Mouse (Mus musculus) midbrain, embryonic 10.5 days (tissue): ENCODE measurements around the gene Vmn2r42. TPM values are rescaled to one million over a fixed set of nuclear protein-coding genes. Genes with fewer than 3 reads are reported as not detected.
"Not testable (repeated sequence)": the region's sequence is repeated elsewhere in the genome, so short reads cannot be mapped to it uniquely, and the experiment has no call there.

Source experiments
- DNase-seq: peaks from one replicate; pipeline ENCODE4 v3.0.0-alpha.2; 2017; ENCODE audit warnings: low spot score
- H3K27ac ChIP-seq: fragments of 300-500 bp; sonication (generic); replicated peaks from 2 replicates; pipeline ENCODE4 v1.5.1; 2016; ENCODE audit warnings: mild to moderate bottlenecking
- H3K27me3 ChIP-seq: fragments of 300-500 bp; sonication (generic); 2 replicates; pipeline ENCODE4 v1.6.1; 2016; ENCODE audit warnings: low read depth, mild to moderate bottlenecking; ENCODE audit not compliant: poor library complexity, severe bottlenecking
- H3K36me3 ChIP-seq: fragments of 300-500 bp; sonication (generic); 2 replicates; pipeline ENCODE4 v1.6.1; 2016; ENCODE audit warnings: mild to moderate bottlenecking, moderate library complexity
- H3K4me1 ChIP-seq: fragments of 300-500 bp; sonication (generic); 2 replicates; pipeline ENCODE4 v1.6.1; 2016
- H3K4me3 ChIP-seq: fragments of 300-500 bp; sonication (generic); 2 replicates; pipeline ENCODE4 v1.5.1; 2016; ENCODE audit warnings: mild to moderate bottlenecking, moderate library complexity
- H3K9me3 ChIP-seq: fragments of 300-500 bp; sonication (generic); replicated peaks from 2 replicates; pipeline ENCODE4 v1.6.1; 2016; ENCODE audit warnings: mild to moderate bottlenecking
- WGBS: fragments of 180-500 bp; shearing (Covaris S2); methylation state at CpG from one replicate; pipeline ENCODE4 v1.1.7; 2016; 5-methylcytosine and 5-hydroxymethylcytosine counted together
- polyA plus RNA-seq: library from polyadenylated mRNA; unstranded; fragments of >200 nt; fragmentation: Nextera tagmentation; extraction: Ambion mirVana; gene quantifications from 2 replicates; pipeline ENCODE4 v1.2.1, GENCODE M21; 2016

Vmn2r42 gene
- polyA plus RNA-seq: not detected in 2 replicates

DNA sequence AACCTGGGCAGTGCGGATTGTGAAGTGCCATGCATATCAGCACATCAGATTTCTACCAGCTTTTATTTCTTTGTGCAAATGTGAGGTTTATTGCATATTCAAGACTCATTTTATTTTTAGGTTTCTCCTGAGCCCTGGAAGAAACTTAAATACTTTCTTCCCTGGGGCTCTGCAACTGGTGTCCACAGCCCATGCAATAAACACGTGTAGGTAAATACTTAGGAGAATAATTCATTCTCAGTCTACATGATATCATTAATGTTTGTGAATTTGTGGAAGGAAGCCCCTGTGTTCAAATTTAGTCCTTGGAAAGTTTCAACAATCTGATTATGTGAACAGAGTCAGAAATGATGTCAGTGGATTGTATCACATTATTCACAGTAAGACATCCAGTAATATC is at the start of gene Vmn2r42:
Gene Vmn2r42 (minus strand): TSS at position 101 of the 400 bp plus-strand sequence.
- WGBS: no CpG with 5 or more reads among the region's 2 CpGs

GRCm38 (mm10) chr7:8161554-8161953 is 38.6 kb downstream of the Vmn2r42 start, which contains the start of gene Vmn2r41:
Vmn2r41 (minus strand) TSS chr7:8161654.
- not testable (repeated sequence) for H3K27me3 ChIP-seq, H3K27ac ChIP-seq, H3K4me1 ChIP-seq, H3K36me3 ChIP-seq, DNase-seq, H3K4me3 ChIP-seq, H3K9me3 ChIP-seq
- WGBS: no CpG with 5 or more reads among the region's 1 CpGs

More for the DNA sequence above, at the start of gene Vmn2r42:
- DNase-seq, H3K27me3 ChIP-seq, H3K4me1 ChIP-seq, H3K4me3 ChIP-seq, H3K36me3 ChIP-seq, H3K9me3 ChIP-seq, H3K27ac ChIP-seq: not testable (repeated sequence)

Other genes starting within 250 kb of the Vmn2r42 start
- gene Vmn2r41, start 38.7 kb downstream of the Vmn2r42 start, polyA plus RNA-seq: not detected in 2 replicates
- gene Vmn2r43, start 60.3 kb upstream of the Vmn2r42 start, polyA plus RNA-seq: not detected in 2 replicates
- not detected in 2 replicates for gene Vmn2r44, start 183.0 kb upstream of the Vmn2r42 start, polyA plus RNA-seq